Mouse (Mus musculus): ENCODE measurements around the gene Mcm3ap. TPM values are rescaled to one million over a fixed set of nuclear protein-coding genes. Genes with fewer than 3 reads are reported as not detected.

Mcm3ap gene
- polyA plus RNA-seq, 1 experiment, result not detected

DNA sequence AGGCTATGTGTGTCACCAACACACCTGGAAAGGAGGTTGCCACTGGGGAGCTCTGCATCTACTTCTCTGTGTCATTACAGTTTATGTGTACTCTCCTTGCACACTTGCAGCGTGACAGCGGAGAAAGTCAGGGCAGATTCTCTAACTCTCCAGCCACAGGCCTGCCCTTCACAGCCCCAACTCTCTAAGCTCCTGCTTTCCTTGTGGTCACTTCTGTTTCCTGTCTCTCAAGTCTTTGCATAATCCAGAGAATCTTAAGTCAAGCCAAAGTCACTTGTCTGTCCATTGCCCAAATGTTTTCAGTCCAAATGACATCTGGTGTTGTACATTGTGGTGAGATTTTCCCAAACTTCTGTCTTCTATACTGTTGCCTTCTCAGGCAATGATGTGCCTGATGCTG is 17.6 kb downstream of the Mcm3ap start:
- TF ChIP-seq CTCF (IDR thresholded peaks at IDR 0.05; ENCODE audit: insufficient read depth, low read depth, low read length), result no peak
- no peak for TF ChIP-seq POLR2A (IDR thresholded peaks at IDR 0.05; ENCODE audit: insufficient read depth, low read depth, low read length)
- H3K27ac ChIP-seq (ENCODE audit: insufficient read depth, low read depth, low read length), result no peak overlapping the region
- 97% methylated on average over 2 of the region's 2 CpGs for WGBS
- H3K4me3 ChIP-seq (ENCODE audit: insufficient read depth, low read depth, low read length), result no peak overlapping the region
- H3K4me1 ChIP-seq (ENCODE audit: control insufficient read depth, insufficient read depth, low read length), result no peaks in the 10 kb centered on the region

DNA sequence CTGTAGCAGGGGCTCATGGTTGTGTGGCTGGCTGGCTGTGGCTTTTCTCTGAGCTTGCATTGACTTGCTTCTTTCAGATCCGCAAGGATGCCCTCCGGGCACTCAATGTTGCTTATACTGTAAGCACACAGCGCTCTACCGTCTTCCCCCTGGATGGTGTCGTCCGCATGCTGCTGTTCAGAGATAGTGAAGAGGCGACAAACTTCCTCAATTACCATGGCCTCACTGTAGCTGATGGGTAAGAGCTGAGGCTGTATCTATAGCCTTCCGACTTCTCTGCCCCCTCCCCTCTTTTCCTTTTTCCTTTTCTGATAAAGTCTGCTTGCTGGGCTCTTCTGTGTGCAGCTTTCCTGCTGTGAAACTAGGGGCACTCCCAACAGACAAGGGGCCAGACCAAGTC is 19.5 kb downstream of the Mcm3ap start:
- Histone ChIP-seq H3K4me1 (ENCODE audit: control insufficient read depth, insufficient read depth, low read length) (no peaks in the 10 kb centered on the region), H3K4me3 (ENCODE audit: insufficient read depth, low read depth, low read length) (no peak overlapping the region), H3K27ac (ENCODE audit: insufficient read depth, low read depth, low read length) (no peak overlapping the region)
- TF ChIP-seq CTCF (IDR thresholded peaks at IDR 0.05; ENCODE audit: insufficient read depth, low read depth, low read length), result no peak
- TF ChIP-seq POLR2A (IDR thresholded peaks at IDR 0.05; ENCODE audit: insufficient read depth, low read depth, low read length), result no peak
- WGBS, result 96% methylated on average over 8 of the region's 8 CpGs

DNA sequence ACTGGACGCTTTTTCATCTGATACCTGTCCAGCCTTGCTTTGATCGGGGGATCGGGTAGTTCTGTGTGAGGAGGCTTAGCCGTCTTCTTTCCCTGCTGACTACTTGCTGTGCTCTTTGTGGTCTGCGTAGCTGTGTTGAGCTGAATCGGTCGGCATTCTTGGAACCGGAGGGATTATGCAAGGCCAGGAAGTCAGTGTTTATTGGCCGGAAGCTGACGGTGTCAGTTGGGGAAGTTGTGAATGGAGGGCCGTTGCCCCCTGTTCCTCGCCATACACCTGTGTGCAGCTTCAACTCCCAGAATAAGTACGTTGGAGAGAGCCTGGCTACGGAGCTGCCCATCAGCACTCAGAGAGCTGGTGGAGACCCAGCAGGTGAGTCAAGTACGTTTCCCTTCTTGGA is 20.5 kb downstream of the Mcm3ap start:
- Histone ChIP-seq H3K4me1 (ENCODE audit: control insufficient read depth, insufficient read depth, low read length) (no peaks in the 10 kb centered on the region), H3K4me3 (ENCODE audit: insufficient read depth, low read depth, low read length) (no peak overlapping the region), H3K27ac (ENCODE audit: insufficient read depth, low read depth, low read length) (no peak overlapping the region)
- TF ChIP-seq CTCF (IDR thresholded peaks at IDR 0.05; ENCODE audit: insufficient read depth, low read depth, low read length) (no peak), POLR2A (IDR thresholded peaks at IDR 0.05; ENCODE audit: insufficient read depth, low read depth, low read length) (no peak)
- 92% methylated on average over 15 of the region's 15 CpGs for WGBS

DNA sequence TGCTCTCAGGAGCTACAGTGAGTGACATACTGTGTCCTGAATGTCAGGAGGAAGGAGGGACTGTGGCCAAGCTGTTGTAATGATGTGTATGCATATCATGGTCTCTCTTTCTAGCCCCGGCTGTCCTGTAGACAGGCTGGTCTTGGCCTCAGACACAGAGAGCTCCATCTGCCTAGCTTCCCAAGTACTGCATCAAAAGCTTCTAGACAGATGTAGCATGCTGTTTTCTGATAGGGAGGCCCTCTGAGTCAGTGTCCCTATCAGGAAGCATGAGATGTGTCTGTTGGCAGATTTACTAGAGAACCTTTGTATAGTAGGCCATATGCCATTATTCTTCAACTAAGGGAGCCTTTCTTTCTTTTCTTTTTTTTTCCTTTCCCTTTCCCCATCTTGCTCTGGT is 24.8 kb downstream of the Mcm3ap start:
- Histone ChIP-seq H3K4me1 (ENCODE audit: control insufficient read depth, insufficient read depth, low read length) (no peaks in the 10 kb centered on the region), H3K27ac (ENCODE audit: insufficient read depth, low read depth, low read length) (no peak overlapping the region), H3K4me3 (ENCODE audit: insufficient read depth, low read depth, low read length) (no peak overlapping the region)
- 75% methylated on average over 1 of the region's 1 CpGs for WGBS
- no peak for TF ChIP-seq POLR2A (IDR thresholded peaks at IDR 0.05; ENCODE audit: insufficient read depth, low read depth, low read length)
- no peak for TF ChIP-seq CTCF (IDR thresholded peaks at IDR 0.05; ENCODE audit: insufficient read depth, low read depth, low read length)

DNA sequence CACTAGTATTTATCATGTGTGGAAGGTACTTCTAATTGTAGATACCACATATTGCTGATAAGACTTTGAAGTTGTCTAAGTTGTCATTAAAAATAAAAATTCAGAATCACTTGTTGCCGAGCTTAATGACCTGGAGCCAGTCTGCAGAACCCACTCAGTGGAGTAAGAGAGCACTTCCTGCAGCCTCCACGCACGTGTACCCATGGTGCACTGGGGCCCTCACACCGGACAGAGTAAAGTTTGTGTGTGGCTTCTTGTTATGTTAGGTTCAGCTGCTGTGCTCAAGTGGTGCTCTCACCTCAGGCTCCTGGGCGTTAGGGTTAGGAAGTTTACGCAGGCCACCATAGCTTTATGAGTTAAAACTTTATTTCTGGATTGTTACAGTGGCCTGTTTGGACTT is 26.8 kb downstream of the Mcm3ap start:
- H3K4me1 ChIP-seq (ENCODE audit: control insufficient read depth, insufficient read depth, low read length), result no peaks in the 10 kb centered on the region
- H3K4me3 ChIP-seq (ENCODE audit: insufficient read depth, low read depth, low read length), result no peak overlapping the region
- TF ChIP-seq CTCF (IDR thresholded peaks at IDR 0.05; ENCODE audit: insufficient read depth, low read depth, low read length) (no peak), POLR2A (IDR thresholded peaks at IDR 0.05; ENCODE audit: insufficient read depth, low read depth, low read length) (no peak)
- 94% methylated on average over 6 of the region's 6 CpGs for WGBS
- H3K27ac ChIP-seq (ENCODE audit: insufficient read depth, low read depth, low read length), result no peak overlapping the region

DNA sequence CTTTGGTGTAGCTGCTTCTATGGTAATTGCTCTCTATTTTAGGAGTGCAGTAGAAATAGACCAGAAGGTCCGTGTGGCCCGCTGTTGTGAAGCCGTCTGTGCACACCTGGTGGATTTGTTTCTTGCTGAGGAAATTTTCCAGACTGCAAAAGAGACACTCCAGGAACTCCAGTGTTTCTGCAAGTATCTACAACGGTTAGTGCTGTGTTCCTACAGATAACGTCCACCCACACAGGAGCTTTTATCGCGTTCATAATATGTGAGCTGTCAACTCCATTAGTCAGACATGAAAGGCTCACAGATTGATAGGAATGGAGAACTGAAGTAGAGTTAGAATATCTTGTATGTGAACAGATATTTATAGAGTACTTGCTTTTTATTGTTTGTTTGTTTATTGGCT is 27.6 kb downstream of the Mcm3ap start:
- no peak for TF ChIP-seq POLR2A (IDR thresholded peaks at IDR 0.05; ENCODE audit: insufficient read depth, low read depth, low read length)
- TF ChIP-seq CTCF (IDR thresholded peaks at IDR 0.05; ENCODE audit: insufficient read depth, low read depth, low read length), result no peak
- no peak overlapping the region for H3K27ac ChIP-seq (ENCODE audit: insufficient read depth, low read depth, low read length)
- H3K4me1 ChIP-seq (ENCODE audit: control insufficient read depth, insufficient read depth, low read length), result no peaks in the 10 kb centered on the region
- 82% methylated on average over 7 of the region's 7 CpGs for WGBS
- H3K4me3 ChIP-seq (ENCODE audit: insufficient read depth, low read depth, low read length), result no peak overlapping the region

DNA sequence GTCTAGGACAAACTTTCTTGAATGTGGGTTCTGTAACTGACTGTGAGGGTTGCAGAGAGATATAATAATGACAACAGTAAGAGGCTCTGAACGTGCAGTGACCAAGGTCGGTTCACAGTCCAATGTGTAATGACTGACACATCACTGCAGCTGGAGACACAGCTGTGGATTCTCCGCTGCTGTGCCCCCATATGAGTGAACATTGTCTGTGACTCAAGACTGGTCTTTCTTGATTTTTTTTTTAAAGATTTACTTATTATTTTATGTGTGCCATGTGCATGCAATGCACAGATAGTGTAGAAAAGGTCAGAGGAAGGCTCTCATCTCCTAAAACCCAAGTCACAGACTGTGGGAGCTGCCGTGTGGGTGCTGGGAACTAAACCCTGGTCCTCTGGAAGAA is 28.8 kb downstream of the Mcm3ap start:
- WGBS, result 94% methylated on average over 4 of the region's 4 CpGs
- no peaks in the 10 kb centered on the region for H3K4me1 ChIP-seq (ENCODE audit: control insufficient read depth, insufficient read depth, low read length)
- no peak overlapping the region for H3K4me3 ChIP-seq (ENCODE audit: insufficient read depth, low read depth, low read length)
- TF ChIP-seq CTCF (IDR thresholded peaks at IDR 0.05; ENCODE audit: insufficient read depth, low read depth, low read length), result no peak
- no peak for TF ChIP-seq POLR2A (IDR thresholded peaks at IDR 0.05; ENCODE audit: insufficient read depth, low read depth, low read length)
- H3K27ac ChIP-seq (ENCODE audit: insufficient read depth, low read depth, low read length), result no peak overlapping the region

DNA sequence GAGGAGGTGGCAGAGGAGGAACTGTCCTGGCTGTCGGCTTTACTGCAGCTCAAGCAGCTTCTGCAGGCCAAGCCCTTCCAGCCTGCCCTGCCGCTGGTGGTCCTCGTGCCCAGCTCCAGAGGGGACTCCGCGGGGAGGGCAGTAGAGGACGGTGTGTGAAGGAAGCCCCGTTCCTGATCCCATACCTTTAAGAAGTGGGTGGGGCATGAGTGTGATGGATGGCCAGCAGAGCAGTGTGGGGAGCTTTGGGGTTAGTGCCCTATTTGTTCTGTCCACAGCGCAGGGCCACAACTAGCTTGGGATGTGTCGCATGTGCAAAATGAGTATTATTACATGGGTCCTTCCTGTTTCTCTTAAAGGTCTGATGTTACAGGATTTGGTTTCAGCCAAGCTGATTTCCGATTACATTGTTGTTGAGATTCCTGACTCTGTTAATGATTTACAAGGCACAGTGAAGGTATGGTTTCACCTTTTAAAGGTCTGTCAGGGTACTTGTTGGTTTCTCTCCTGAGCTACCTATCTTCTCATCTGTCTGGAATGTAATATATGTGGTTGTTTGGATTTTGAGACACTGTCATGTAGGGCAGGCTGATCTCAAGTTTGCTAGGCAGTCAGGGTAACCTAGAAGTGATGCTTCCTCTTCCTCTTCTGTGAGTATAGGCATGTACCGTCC is 35.7 kb downstream of the Mcm3ap start:
- 93% methylated on average over 11 of the region's 11 CpGs for WGBS
- H3K4me3 ChIP-seq (ENCODE audit: insufficient read depth, low read depth, low read length), result no peak overlapping the region
- TF ChIP-seq POLR2A (IDR thresholded peaks at IDR 0.05; ENCODE audit: insufficient read depth, low read depth, low read length) (no peak), CTCF (IDR thresholded peaks at IDR 0.05; ENCODE audit: insufficient read depth, low read depth, low read length) (no peak)

DNA sequence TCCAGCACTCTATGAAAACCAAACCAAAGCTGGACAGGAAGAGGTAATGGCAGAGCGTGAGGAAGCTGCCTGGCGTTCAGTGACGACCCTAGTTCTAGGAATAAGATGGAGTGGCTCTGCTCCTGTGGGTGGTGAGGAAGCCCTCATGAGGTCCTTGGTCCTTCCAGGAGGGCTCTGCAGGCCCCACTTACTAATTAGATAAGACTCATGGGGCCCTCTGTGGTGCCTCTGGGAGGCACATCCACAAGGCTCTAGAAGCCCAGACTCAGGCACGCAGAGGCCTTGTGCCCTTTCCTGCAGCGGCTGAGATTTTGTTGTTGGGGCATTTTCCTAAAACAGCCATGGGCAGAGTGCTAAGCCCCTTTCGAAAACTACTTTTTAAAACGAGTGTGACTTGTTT is 37.1 kb downstream of the Mcm3ap start:
- Histone ChIP-seq H3K4me1 (ENCODE audit: control insufficient read depth, insufficient read depth, low read length) (no peaks in the 10 kb centered on the region), H3K4me3 (ENCODE audit: insufficient read depth, low read depth, low read length) (no peak overlapping the region), H3K27ac (ENCODE audit: insufficient read depth, low read depth, low read length) (no peak overlapping the region)
- no peak for TF ChIP-seq POLR2A (IDR thresholded peaks at IDR 0.05; ENCODE audit: insufficient read depth, low read depth, low read length)
- no peak for TF ChIP-seq CTCF (IDR thresholded peaks at IDR 0.05; ENCODE audit: insufficient read depth, low read depth, low read length)
- 91% methylated on average over 7 of the region's 7 CpGs for WGBS

More for the DNA sequence above, 35.7 kb downstream of the Mcm3ap start:
- no peak overlapping the region for H3K27ac ChIP-seq (ENCODE audit: insufficient read depth, low read depth, low read length)
- H3K4me1 ChIP-seq (ENCODE audit: control insufficient read depth, insufficient read depth, low read length), result no peaks in the 10 kb centered on the region

Measured in olfactory bulb, adult 2 months (tissue).